Mouse (Mus musculus): Measurements from ENCODE around the gene Prcd.
"Not testable (repeated sequence)": the region's sequence is repeated elsewhere in the genome, so short reads cannot be mapped to it uniquely, and the experiment has no call there.

The Prcd gene

DNA sequence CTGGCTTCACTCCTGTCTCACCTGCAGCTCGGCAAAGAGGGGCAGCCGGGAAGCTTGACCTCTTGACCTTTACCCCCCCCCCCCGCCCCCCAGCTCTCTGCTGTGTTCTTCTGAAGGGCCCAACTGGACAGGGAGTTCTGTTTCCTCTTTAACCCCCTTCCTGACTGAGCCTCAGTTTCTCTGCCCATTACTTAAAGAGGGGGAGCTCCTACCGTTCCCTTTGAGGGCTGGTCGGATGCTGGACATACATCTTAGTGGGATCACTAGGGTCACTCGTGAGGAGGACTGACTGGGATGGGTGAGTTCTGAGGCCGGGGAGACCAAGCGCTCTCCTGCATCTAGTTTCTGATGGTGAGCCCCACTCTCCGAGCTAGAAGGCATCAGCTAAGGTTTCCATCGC is at the start of gene Prcd:
Gene Prcd (plus strand): TSS at position 301 of the 400 bp plus-strand sequence.
- DNase-seq, result no peak

DNA sequence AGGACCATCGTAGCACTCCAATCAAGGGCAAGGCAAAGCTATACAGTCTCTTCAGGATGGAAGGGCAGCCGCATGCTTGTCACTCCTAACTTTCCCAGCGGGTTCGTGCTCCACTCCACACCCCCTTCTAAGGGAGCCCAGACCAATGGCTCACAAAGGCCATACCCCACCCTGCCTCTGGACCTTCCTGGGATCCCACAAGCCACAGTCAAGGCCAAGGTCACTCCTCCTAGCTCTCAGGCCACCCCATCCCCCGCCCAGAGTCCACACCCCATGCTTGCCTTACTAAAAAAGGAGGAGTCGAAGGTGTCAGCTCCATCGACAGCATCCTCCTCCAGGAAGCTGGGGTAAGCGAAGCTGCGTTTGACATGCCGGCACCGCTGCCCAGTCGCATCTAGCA is 49.2 kb upstream of the Prcd start:
- DNase-seq, result no peak

DNA sequence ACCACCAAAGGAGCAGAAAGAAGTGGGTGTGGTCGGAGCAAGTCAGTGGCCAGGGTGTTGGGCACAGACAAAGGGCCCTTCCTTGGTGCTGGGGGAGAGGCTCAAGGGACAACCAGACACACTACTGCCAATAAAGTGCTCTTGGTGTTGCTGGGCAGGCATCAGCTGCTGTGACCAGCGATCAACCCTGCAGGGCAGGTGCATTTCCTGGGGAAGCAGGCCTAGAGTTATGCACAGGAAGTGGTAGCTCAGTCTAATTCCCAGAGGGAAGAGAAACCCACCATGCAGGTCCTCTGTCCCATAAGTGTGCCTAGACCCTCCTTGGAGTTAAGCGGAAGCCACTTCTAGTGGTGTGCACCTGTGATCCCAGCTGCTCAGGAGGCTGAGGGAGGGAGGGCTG is 45.6 kb upstream of the Prcd start:
- no peak for DNase-seq

DNA sequence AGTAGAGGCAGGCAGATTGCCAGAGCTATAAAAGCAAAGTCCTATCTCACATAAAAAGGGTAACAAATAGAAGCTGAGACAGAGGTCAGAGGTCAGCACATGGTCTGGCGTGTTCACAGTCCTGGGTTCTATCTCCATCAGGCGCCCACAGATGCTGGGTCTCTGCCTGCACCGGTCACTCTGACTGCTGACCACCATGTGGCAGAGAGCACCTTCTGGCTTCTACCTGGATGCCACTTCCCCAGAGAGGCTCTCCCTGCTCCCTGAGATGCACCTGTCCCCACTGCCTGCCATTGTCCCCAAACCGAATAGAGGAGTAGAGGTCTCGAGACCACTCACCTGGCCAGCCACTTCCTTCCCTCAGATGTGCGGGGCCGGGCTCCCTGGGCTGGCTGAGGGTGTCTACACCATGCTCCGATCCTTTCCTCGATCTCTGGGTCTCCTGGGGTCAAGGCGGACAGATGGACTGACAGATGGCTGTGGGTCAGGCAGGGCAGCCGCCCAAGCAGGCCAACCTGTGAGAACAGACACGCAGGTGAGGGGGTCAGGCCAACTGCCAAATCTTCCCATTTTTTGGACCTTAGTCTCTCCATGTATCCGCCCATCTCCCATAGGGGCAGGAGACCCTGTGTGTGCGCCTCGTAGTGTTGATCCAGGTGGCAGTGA is 43.2 kb upstream of the Prcd start:
- DNase-seq, result no peak

DNA sequence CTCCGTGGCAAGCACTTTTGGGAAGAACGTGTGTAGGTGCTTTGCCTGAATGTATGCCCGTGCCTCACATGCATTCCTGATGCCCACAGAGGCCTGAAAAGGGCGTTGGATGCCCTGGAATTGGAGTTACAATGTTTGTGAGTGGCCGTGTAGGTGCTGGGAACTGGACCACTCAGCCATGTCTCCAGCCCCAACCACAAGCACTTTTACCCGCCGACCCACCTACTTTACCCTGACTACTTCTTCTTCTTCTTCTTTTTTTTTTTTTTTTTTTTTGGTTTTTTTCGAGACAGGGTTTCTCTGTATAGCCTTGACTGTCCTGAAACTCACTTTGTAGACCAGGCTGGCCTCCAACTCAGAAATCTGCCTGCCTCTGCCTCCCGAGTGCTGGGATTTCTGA is 42.2 kb upstream of the Prcd start:
- DNase-seq, result not testable (repeated sequence)

DNA sequence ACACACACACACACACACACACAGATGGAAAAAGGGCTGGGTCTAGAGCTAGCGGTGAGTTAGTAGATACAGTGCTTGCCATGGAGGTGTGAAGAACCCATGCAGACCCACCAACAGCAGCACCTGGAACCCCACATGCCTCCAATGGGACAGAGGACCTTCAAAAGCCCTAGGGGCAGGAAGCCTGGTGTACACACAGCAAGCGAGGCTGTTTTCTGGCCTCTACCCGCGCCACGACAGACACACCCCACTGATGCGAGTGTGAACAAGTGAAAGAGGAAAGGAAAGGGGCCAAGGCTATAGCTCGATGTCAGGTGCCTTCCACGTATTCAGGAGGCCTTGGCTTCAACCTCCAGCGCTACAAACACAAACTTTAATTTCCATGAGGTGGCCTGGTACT is 41.5 kb upstream of the Prcd start:
- DNase-seq, result no peak

DNA sequence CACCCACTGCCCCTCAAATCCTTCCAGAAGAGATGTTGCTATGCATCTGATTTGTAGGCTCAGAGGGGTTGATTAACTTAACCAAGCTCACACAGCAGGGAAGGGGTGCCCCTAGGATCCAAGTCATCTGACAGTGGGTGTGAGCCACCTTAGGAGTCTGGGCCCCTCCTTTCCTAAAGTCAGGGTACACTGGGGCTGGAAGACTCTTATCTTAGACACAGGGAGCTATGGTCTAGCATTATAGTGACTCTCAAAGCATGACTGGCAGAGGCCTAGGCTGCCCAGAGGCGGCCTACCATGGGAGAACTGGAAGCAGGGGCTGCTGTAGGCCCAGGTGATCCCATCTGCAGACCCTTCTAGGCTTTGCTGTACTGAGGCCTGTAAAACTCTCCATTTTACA is 40.8 kb upstream of the Prcd start:
- no peak for DNase-seq

DNA sequence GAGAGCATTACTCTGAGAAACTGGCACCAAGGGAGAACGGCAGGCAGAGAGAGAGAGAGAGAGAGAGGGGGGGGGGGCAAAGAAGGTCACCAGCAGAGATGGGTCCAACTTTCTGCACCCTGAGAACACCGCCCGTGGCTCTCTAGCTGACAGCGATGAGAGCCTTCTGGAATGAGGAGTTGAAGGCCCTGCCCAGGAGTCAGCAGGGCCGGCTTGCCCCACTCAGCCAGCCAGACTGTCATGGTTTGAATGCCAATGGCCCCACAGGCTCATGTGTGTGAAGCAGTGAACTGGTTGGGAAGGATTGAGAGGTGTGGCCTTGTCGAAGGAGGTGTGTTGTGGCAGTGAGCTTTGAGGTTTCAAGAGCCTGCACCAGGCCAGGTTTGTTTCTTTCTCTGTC is 40.1 kb upstream of the Prcd start:
- no peak for DNase-seq

DNA sequence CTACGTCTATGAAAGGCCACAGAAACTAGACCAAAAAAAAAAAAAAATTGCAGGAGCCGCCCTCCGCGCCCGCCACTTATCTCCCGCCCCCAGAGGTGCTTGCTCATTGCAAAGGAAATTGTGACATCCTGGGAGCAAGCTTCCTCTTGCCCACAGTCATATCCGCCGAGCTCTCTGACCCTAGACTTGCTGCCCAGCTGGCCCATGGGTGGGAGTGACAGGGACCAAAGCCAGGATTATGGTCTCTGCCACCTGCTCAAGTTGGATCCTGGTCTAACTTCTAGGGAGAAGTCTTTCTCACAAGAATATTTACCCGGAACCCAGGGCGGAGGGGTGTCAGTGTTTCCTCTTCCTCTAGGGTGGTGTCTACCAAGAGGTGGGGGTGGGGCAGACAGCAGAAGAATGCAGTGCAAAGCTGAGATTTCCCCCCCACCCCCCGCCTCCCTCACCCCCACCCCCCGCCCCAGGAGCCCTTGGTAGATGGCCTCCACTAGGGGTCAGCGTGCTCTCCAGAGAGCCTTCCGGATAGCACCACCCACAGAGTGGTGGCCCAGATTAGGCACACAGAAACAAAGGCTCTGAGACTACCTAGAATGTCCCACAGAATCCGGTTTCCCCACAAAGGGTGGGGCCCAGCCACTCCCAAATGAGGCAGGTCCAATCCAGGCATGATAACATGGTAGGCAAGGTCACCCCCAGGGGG is 37.4 kb upstream of the Prcd start:
- peak; percentile 68 for DNase-seq

DNA sequence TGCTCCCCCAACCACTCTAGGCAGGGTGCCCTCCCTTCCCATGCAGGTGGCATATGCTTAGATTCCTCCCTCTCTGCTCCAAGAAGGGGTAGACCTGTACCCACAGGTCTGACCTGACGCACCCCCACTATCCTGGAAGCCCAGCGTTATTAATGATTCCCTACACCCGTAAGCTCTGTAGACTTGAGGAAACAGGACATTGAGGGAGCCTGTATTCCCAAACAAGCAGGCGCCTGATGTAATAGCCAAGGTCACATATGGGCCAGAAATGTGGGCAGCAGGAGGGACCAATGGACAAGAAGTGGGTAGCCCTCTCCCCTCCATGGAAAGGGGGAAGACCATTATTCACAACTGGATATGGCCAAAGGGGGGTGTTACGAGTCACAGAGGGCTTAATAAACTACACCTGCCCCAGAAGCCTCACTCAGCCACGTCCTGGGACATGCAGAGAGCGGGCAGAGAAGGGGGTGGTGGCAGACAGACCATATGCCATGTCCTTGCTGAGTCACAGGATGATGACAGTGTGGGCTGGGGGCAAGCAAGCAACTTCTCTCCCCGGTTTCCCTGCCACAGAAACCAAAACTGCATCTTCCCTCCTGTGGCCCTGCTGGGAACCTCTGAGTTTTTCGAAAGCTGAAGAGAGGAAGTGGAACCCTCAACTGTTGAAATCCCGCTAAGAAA is 36.8 kb upstream of the Prcd start:
- no peak for DNase-seq

DNA sequence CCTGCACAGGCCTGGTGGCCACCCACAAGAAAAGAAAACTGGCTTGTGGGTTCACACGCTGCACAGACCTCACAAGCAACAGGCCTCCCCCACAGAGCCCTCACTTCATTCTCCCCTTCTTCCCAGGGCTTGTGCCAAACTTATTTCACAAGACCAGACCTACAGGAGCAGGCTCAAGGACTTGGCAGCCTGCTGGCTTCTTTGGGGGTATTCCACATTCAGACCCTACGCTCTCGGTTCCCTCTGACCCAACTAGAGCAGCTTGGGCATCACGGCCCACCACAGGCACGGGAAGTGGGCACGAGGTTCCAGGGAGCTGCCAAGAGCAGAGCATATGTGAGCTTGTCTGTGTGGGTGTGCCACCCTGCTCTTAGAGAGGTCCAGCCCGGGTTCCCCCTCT is 35.7 kb upstream of the Prcd start:
- DNase-seq, result no peak

DNA sequence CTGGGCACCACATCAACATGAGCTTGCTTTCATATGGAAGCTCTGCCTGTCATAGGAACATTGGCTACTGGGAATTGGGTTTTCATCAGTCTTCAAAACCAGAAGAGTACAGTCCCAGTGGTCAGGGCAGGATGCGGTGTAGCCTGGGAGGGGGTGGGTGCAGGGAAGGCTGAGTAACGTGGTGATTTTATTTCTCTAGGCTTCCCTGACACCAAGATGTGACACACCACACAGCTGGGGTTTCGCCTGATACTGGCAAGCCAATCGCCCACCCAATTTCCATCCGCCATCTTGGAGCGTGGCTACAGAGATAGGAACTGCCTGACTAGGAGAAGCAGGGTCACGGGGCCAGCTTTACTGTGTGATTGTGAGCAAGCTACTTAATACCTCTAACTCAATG is 34.7 kb upstream of the Prcd start:
- no peak for DNase-seq

DNA sequence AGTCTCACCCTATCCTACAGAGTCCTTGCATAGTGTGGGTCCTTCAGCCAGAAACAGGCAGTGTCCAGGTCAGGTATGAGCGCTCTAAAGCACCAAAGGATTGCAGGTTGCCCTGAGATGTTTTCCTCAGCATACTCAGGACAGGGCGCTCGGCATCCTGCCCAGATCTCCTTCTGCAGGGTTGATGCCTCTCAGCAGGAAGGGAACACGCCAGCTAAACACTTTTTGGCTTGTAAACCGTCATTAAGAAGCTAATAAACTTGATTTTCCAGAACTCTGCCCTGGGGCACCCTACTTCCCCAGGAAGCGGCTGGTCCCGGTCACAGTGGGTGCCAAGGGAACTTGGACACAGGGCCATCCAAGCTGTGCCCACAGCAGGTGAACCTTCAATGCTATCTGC is 34.2 kb upstream of the Prcd start:
- DNase-seq, result peak; percentile 69

DNA sequence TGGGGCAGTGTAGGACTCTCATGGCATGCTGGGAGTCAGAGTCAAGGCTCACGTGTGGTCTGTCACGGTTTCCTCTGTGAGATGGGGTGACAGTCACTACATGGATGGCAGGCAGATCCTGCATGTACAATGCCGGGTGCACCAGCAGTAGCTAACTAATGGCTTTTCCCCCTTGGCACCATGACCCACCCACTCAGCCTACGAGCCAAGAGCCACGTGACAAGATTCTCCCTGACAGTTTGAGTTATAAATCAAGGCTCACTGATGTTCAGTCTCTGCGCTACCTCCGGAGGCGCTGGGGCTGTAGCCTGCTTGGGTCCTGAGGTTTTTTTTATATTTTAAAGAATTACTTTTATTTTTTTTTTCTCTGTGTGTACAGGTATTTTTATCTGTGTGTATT is 33.8 kb upstream of the Prcd start:
- DNase-seq, result no peak

DNA sequence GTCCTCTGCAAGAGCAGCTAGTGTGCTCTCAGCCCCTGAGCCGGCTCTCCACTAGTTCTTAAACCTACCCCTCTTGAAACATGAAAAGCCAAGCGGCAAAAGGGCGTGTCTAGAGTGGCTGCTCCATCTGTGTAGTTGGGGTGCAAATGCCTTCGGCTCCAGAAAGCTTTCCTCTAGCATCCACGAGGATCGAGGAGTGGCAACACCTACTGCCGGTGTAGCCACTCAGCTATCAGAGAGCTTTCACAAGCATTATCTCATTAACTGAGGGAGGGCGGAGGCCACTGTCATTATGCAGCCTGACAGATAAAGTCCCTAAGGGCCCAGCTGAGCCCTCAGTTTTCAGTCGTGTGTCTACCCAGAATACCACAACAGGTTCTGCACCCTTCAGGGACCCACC is 33.3 kb upstream of the Prcd start:
- DNase-seq, result no peak

DNA sequence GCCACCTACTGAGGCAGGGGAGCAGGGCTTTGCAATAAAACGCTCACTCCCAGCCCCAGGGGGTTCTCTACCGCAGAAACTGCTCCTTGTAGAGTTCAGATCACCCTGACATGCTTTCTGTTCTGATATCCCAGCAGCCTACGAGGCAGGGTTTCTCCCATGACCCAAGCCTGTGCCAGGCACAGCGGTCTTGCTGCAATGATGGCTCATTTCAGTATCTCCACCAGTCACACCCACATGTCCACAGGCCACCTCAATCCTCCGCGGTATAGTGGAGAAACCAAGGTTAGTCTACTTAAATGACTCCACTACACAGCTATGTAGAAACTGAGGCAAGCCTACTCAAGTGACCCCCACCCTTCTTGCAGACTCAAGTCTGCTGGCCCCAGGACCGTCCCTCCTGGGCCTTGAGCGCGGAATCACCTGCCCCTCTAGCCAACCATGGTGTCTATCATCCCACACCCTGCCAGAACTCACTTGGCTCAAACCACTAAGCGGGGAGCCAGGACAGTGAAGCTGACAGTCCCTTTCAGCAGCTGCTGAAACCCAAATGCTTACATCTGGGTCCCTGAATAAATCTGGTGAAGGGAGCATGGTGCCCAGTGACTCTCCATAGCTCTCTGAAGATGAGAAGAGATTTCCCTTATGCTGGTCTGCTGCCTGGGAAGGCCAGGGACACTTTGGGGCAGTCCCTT is 32.6 kb upstream of the Prcd start:
- DNase-seq, result no peak

DNA sequence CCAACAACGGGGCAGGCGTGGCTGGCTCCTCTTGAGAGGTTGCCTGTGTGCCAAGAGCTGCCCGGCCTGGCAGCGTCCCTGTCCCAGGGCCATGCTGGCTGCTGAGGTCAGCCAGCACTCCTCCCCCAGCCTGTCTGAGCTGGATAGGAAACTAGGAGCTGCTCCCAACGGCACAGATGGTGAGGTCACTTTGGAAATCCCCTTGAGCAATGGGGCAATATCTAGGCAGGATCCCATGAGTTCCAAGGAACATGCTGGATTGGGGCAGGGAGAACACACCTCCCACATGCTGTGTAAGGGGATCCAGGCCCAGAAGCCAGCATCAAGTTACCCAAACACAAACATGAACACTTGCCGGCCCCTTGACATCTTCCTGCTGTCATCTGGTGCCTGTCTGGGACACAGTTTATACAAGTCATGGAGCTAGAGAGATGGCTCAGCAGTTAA is 32.1 kb upstream of the Prcd start:
- DNase-seq, result peak; percentile 81

DNA sequence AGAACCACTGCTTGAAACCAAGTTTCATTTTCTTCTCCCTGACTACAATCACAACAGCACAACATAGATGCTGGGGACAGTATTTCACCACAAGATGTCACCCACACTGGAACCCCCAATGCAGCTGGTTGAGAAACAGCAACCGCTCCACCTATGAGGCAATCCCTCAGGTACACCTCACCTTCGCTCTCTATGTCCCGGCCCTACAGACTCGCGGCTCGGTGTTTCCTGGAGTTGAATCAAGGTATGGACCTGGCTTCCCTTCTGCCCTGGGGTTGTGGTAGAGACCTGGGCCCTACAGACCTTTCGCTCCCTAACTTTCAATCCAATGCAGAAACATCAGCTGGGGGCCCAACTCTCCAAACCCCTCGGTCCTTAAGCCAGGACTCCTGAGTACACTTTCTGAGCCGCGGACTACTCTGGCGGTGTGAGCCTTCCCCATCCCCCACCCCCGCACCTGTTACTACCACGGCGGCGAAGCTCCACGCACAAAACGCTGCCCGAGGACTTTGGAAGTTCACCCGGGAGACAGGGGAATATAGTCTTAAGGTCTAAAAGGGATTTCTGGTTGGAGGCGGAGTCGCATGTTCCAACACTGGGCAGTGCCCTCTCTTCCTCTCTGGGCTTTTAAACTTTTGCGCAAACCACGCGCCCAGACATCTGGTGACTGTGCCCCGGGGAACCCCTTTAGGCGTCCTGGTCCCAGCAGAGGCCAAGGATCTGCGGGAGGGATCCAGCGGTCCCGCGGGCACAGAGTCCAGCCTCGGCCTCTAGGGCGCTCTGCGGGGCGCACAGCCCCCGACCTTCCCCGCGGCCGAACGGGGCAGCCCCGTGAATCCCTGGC is 29.8 kb upstream of the Prcd start:
- no peak for DNase-seq

DNA sequence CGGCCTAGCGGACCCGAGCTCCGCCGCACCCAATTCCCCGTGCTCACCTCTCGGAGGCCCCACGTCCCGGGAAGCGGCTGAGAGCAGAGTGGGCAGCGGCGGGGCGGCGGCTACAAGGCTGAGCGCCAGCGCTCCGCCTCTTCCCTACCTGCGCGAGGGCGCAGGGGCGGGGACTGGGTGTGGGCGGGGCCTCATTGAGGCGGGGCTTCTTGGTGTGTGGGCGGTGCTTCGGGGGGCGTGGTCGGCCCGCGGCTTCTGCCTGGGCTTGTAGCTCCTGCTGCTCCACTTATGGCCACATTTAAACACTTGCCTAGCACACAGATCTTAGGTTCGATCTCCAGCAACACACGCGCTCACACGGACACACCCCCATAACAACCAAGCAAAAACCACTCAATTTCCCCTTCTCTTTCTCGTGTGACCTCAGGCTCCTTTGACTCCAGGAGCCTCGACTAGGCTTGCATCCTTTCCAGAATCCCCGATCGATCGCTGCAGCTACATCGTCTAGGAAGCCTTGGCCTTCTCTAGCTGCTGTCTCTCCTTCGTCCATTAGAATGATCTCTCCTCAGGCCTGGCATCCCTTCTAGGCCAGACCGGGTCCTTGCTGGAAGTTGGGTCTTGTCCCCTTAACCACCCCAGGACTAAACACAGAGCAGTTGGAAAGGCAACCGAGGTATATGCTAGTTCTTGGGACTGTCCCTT is 29.1 kb upstream of the Prcd start:
- DNase-seq, result peak; percentile 93

DNA sequence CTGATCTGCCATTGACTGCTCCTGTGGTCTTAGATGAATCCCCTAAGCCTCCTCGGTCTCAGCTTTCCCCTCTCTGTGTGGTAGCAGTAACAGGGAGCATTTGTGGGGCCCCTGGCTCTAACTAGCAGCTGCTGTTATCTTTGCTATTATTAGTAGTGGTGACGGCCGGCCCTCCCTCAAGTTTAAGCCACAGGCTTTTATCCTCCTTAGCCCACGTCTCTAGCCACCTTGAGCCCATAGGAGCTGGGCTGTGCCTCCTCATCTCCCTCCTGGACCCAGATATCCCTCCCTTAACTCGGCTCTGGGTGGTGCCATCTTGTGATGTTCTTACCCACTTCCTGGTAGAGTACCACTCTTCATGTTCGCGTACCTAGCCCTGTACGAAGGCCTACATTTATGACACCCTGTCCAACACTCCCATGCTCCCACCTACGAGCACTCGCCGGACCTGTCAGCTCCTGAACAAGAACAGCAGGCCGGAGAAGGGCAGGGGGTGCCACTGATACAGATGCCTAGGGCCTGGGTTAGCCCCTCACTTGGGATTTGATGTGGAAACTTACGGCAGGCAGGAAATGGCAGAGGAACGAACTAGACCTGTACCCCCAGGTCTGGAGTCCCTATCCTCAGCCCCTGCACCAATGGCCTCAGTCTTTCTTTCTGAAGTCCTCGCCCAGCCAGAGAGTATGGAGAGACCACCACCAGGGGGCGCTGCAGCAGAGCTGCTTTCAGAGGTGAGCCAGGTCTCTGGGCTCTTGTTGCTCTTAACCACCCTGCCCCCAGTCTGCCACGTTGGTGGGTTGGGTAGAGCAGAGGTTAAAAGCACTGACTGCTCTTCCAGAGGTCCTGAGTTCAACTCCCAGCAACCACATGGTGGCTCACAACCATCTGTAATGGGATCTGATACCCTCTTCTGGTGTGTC is 28.0 kb upstream of the Prcd start:
- no peak for DNase-seq

All from kidney, postnatal 14 days (tissue).